18 mouse cellular contexts compared by ENCODE assay signal in the genomic region with DNA sequence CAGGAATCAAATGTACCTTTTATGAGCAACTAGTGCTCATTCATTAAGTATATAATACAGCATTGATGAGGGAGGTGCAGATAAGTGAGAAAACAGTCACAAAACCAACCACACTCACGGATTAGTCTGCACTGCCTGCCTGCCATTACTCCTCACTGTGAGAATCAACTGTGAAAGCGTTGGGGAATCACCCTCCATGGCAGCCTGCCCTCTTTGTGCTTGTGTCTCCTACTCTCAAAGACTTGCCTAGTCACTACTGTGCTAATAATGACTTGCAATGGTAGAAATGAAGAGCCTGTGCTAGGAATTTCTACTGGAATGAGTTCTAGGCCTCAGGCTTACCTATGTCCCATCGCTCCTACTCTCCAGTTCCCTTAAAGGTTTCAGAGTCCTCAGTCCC.
DNase-seq lines count a peak whose midpoint lies in the region; ATAC-seq lines count a peak whose summit lies in the region.
"Had no signal": no experiment of that assay in that cellular context is flagged by ENCODE, and none has a peak within 500 bp of the region (broad histone marks: within the 10 kb centered on the region; RNA-seq: fewer than 3 reads in every experiment).

No protein-coding gene starts in this region.

- no peak overlapping the region for H3K9ac ChIP-seq in lung, embryonic 16.5 days (ENCODE audit: low read length)
- no peak overlapping the region for H3K9ac ChIP-seq in hindbrain, embryonic 16.5 days (ENCODE audit: low read depth, low read length)
- H3K9ac ChIP-seq in neural tube, embryonic 14.5 days (replicated peaks; ENCODE audit: low read depth, low read length), result no peak overlapping the region
- H3K9ac ChIP-seq: forebrain, embryonic 12.5 days; heart, embryonic 12.5 days; limb, embryonic 15.5 days; liver, postnatal 0 days had no signal

- H3K4me1 ChIP-seq in lung, embryonic 16.5 days (replicated peaks; ENCODE audit: control insufficient read depth, insufficient read depth, low read length), result peaks cover 40% of the 10 kb centered on the region
- H3K4me1 ChIP-seq in embryonic facial prominence, embryonic 10.5 days, result peaks cover 47% of the 10 kb centered on the region
- H3K4me1 ChIP-seq in hindbrain, embryonic 16.5 days (ENCODE audit: control insufficient read depth, insufficient read depth, low read depth, low read length), result peaks cover 6% of the 10 kb centered on the region
- peaks cover 17% of the 10 kb centered on the region; the same call in 1 of the 2 replicates for H3K4me1 ChIP-seq in neural tube, embryonic 14.5 days (ENCODE audit: control insufficient read depth, insufficient read depth, low read length)

- peaks cover 18% of the 10 kb centered on the region for H3K36me3 ChIP-seq in lung, embryonic 16.5 days (ENCODE audit: control insufficient read depth, insufficient read depth, low read length)
- H3K36me3 ChIP-seq in embryonic facial prominence, embryonic 10.5 days (replicated peaks), result peaks cover 85% of the 10 kb centered on the region
- H3K36me3 ChIP-seq in hindbrain, embryonic 16.5 days (ENCODE audit: control insufficient read depth, insufficient read depth, low read length), result 0 out of 2 replicates have a peak, but pooled peaks cover 8% of the 10 kb centered on the region
- peaks cover 3% of the 10 kb centered on the region for H3K36me3 ChIP-seq in neural tube, embryonic 14.5 days (ENCODE audit: control insufficient read depth, insufficient read depth, low read length)

- no peak overlapping the region for H3K4me2 ChIP-seq in lung, embryonic 16.5 days (ENCODE audit: low read depth, low read length)
- H3K4me2 ChIP-seq in hindbrain, embryonic 16.5 days (ENCODE audit: low read length), result no peak overlapping the region
- H3K4me2 ChIP-seq in neural tube, embryonic 14.5 days (ENCODE audit: low read depth, low read length), result no peak overlapping the region
- H3K4me2 ChIP-seq: forebrain, embryonic 12.5 days; heart, embryonic 12.5 days; limb, embryonic 15.5 days had no signal

- no peaks in the 10 kb centered on the region for H3K27me3 ChIP-seq in lung, embryonic 16.5 days (ENCODE audit: control insufficient read depth, insufficient read depth, low read depth, low read length)
- no peaks in the 10 kb centered on the region for H3K27me3 ChIP-seq in embryonic facial prominence, embryonic 10.5 days (replicated peaks; ENCODE audit: low read depth, poor library complexity, severe bottlenecking)
- no peaks in the 10 kb centered on the region for H3K27me3 ChIP-seq in hindbrain, embryonic 16.5 days (replicated peaks; ENCODE audit: control insufficient read depth, insufficient read depth, low read length)
- H3K27me3 ChIP-seq in neural tube, embryonic 14.5 days (ENCODE audit: control insufficient read depth, insufficient read depth, low read length), result no peaks in the 10 kb centered on the region
- H3K27me3 ChIP-seq: forebrain, embryonic 12.5 days; heart, embryonic 12.5 days; limb, embryonic 15.5 days had no signal

- WGBS in lung, embryonic 16.5 days, result 87% methylated on average over 3 of the region's 3 CpGs
- 86% methylated on average over 3 of the region's 3 CpGs for WGBS in embryonic facial prominence, embryonic 10.5 days
- 68% methylated on average over 3 of the region's 3 CpGs for WGBS in hindbrain, embryonic 16.5 days
- 69% methylated on average over 3 of the region's 3 CpGs for WGBS in neural tube, embryonic 14.5 days

- H3K27ac ChIP-seq in lung, embryonic 16.5 days (ENCODE audit: low read length), result peak overlapping the region; percentile 27; the same call in 1 of the 2 replicates
- H3K27ac ChIP-seq in embryonic facial prominence, embryonic 10.5 days (replicated peaks), result 0 out of 2 replicates have a peak overlapping the region, but pooled peaks have one; percentile 58
- H3K27ac ChIP-seq in hindbrain, embryonic 16.5 days (ENCODE audit: low read depth, low read length), result peak overlapping the region; percentile 51; the same call in 1 of the 2 replicates
- peak overlapping the region; percentile 7; the same call in 1 of the 2 replicates for H3K27ac ChIP-seq in neural tube, embryonic 14.5 days (ENCODE audit: low read depth, low read length)
- H3K27ac ChIP-seq: forebrain, embryonic 12.5 days; left cerebral cortex, adult 2 months; limb, embryonic 15.5 days had no signal

- no peaks in the 10 kb centered on the region for H3K9me3 ChIP-seq in lung, embryonic 16.5 days (ENCODE audit: control insufficient read depth, low read length)
- no peaks in the 10 kb centered on the region; the same call in 1 of the 2 replicates for H3K9me3 ChIP-seq in embryonic facial prominence, embryonic 10.5 days
- H3K9me3 ChIP-seq in hindbrain, embryonic 16.5 days (ENCODE audit: control insufficient read depth, low read length), result no peaks in the 10 kb centered on the region
- H3K9me3 ChIP-seq in neural tube, embryonic 14.5 days (ENCODE audit: control insufficient read depth, low read length), result no peaks in the 10 kb centered on the region
- H3K9me3 ChIP-seq: forebrain, embryonic 12.5 days; heart, embryonic 12.5 days; limb, embryonic 15.5 days had no signal

- DNase-seq in lung, postnatal 36 days, result no peak
- no peak for DNase-seq in embryonic facial prominence, embryonic 10.5 days (ENCODE audit: low spot score)
- DNase-seq in liver, result no peak
- DNase-seq: cerebellum, adult 9-11 months; kidney, adult 11 months; kidney, postnatal 10 days; liver, postnatal 0 days; right cerebral cortex, adult 18-20 months; thymus, adult 18-20 months had no signal

- no peak for ATAC-seq in lung, embryonic 16.5 days (ENCODE audit: low read depth)
- ATAC-seq in hindbrain, embryonic 16.5 days, result no peak
- ATAC-seq in neural tube, embryonic 14.5 days (ENCODE audit: low read depth), result no peak
- no peak for ATAC-seq in megakaryocyte-erythroid progenitor cell, adult 5-6 weeks (replicated peaks; ENCODE audit: low FRiP score, low TSS enrichment, poor library complexity, severe bottlenecking)
- ATAC-seq: liver, postnatal 0 days had no signal

- H3K4me3 ChIP-seq in lung, embryonic 16.5 days (ENCODE audit: low read length), result no peak overlapping the region
- no peak overlapping the region for H3K4me3 ChIP-seq in embryonic facial prominence, embryonic 10.5 days
- no peak overlapping the region for H3K4me3 ChIP-seq in hindbrain, embryonic 16.5 days (ENCODE audit: low read length)
- no peak overlapping the region for H3K4me3 ChIP-seq in neural tube, embryonic 14.5 days (ENCODE audit: low read depth, low read length)
- H3K4me3 ChIP-seq: forebrain, embryonic 12.5 days; heart, embryonic 12.5 days; left cerebral cortex, adult 2 months; limb, embryonic 15.5 days; myocyte had no signal

Comparison
In these comparisons a context has a peak if more than half of its experiments do, and no peak if none do; other contexts are left out.
1. H3K27ac ChIP-seq: peak in every context shown above with its lines; median percentile 58 in embryonic facial prominence, embryonic 10.5 days; 51 in hindbrain, embryonic 16.5 days; 27 in lung, embryonic 16.5 days; 7 in neural tube, embryonic 14.5 days.